Mouse (Mus musculus): ENCODE measurements around the gene Tm4sf5.
"Not testable (repeated sequence)": the region's sequence is repeated elsewhere in the genome, so short reads cannot be mapped to it uniquely, and the experiment has no call there.

Tm4sf5 gene

GRCm38 (mm10) chr11:70509753-70510564 lies 4.9 kb downstream of the Tm4sf5 start:
- peak; percentile 53 for DNase-seq (ENCODE audit: extremely low spot score, low spot score)

GRCm38 (mm10) chr11:70511242-70511641 lies 6.2 kb downstream of the Tm4sf5 start:
- no peak for DNase-seq (ENCODE audit: extremely low spot score, low spot score)

GRCm38 (mm10) chr11:70511825-70512224 lies 6.8 kb downstream of the Tm4sf5 start:
- no peak for DNase-seq (ENCODE audit: extremely low spot score, low spot score)

- no peak for DNase-seq (ENCODE audit: extremely low spot score, low spot score)
Observed at GRCm38 (mm10) chr11:70512709-70513342, 7.8 kb downstream of the Tm4sf5 start.

GRCm38 (mm10) chr11:70513520-70513919 lies 8.5 kb downstream of the Tm4sf5 start:
- DNase-seq (ENCODE audit: extremely low spot score, low spot score): no peak

- DNase-seq (ENCODE audit: extremely low spot score, low spot score): no peak
Observed at GRCm38 (mm10) chr11:70514288-70514687, 9.2 kb downstream of the Tm4sf5 start, which contains the start of gene Vmo1. TSS of gene Vmo1 (minus strand) at chr11:70514616.

- peak; percentile 21 for DNase-seq (ENCODE audit: extremely low spot score, low spot score)
Observed at GRCm38 (mm10) chr11:70516352-70516751, 11.3 kb downstream of the Tm4sf5 start.

GRCm38 (mm10) chr11:70518436-70518835 lies 13.4 kb downstream of the Tm4sf5 start:
- no peak for DNase-seq (ENCODE audit: extremely low spot score, low spot score)

GRCm38 (mm10) chr11:70518923-70519322 lies 13.9 kb downstream of the Tm4sf5 start, which contains the start of gene Gltpd2:
TSS of gene Gltpd2 (plus strand) at chr11:70519196.
- no peak for DNase-seq (ENCODE audit: extremely low spot score, low spot score)

GRCm38 (mm10) chr11:70520178-70520769 lies 15.2 kb downstream of the Tm4sf5 start:
- DNase-seq (ENCODE audit: extremely low spot score, low spot score): peak; percentile 68

GRCm38 (mm10) chr11:70523306-70523989 lies 18.4 kb downstream of the Tm4sf5 start:
- not testable (repeated sequence) for DNase-seq (ENCODE audit: extremely low spot score, low spot score)

- DNase-seq (ENCODE audit: extremely low spot score, low spot score): no peak
Observed at GRCm38 (mm10) chr11:70524782-70525181, 19.7 kb downstream of the Tm4sf5 start.

- DNase-seq (ENCODE audit: extremely low spot score, low spot score): peak; percentile 87
Observed at GRCm38 (mm10) chr11:70525184-70525678, 20.2 kb downstream of the Tm4sf5 start, which contains the start of gene Psmb6. TSS of gene Psmb6 (plus strand) at chr11:70525367.

GRCm38 (mm10) chr11:70525726-70526125 lies 20.7 kb downstream of the Tm4sf5 start:
- DNase-seq (ENCODE audit: extremely low spot score, low spot score): no peak

- DNase-seq (ENCODE audit: extremely low spot score, low spot score): no peak
Observed at GRCm38 (mm10) chr11:70526211-70526610, 21.2 kb downstream of the Tm4sf5 start.

GRCm38 (mm10) chr11:70528610-70529009 lies 23.6 kb downstream of the Tm4sf5 start:
- no peak for DNase-seq (ENCODE audit: extremely low spot score, low spot score)

GRCm38 (mm10) chr11:70531065-70531464 lies 26.0 kb downstream of the Tm4sf5 start:
- DNase-seq (ENCODE audit: extremely low spot score, low spot score): not testable (repeated sequence)

GRCm38 (mm10) chr11:70532839-70533238 lies 27.8 kb downstream of the Tm4sf5 start, which contains the start of gene Gm40193:
TSS of gene Gm40193 (minus strand) at chr11:70532939.
- no peak for DNase-seq (ENCODE audit: extremely low spot score, low spot score)

GRCm38 (mm10) chr11:70539423-70539822 lies 34.4 kb downstream of the Tm4sf5 start:
- no peak for DNase-seq (ENCODE audit: extremely low spot score, low spot score)

GRCm38 (mm10) chr11:70539877-70540587 lies 35.0 kb downstream of the Tm4sf5 start, which contains the start of gene Pld2:
TSS of gene Pld2 (plus strand) at chr11:70540064.
- peak; percentile 85 for DNase-seq (ENCODE audit: extremely low spot score, low spot score)
